Mouse (Mus musculus) spleen, embryonic (tissue): ENCODE measurements around the gene Klf7.

Experiments used
- CTCF ChIA-PET: fragments of 350-600 bp; sonication (Branson Sonifier 250); formaldehyde crosslinking; loops from one replicate; lab custom pipeline; 2022; lab: Charles Lee

Gene Klf7

DNA sequence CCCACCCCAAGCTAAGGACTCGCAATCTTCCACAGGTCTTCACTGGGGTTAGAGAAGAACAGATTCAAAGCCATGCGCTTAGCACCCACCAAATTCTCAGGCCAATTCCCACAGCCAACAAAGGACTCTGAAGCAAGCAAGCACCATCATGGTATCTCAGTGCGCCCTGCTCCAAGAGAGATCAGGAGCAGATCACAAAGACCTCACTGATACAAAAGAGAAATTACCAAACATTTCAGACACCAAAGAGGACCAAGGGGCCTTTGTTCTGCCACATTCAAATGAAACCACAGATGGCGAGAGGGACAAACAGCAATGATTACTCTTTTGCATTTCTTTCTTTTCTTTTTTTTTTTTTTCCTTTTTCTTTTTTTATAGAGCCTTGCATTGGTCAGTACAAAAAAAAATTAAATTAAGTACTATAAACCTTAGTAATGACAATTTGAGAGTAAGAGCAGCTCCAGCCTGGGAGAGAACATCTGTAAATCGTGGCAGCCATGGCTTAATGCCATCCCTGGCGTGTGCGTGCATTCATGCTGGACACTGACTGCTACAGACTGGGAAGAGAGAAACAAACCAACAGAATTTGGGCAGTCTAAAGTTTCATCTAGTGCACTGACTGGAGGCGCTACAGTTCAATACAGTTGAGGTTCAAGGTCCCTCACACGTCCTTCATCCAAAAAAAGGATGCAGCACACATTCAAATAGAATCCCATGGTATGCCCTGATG, 89.4 kb downstream of the Klf7 start:
- CTCF ChIA-PET, result no interaction called here

GRCm38 (mm10) chr1:64021986-64022385, 100.1 kb downstream of the Klf7 start:
- CTCF ChIA-PET, result no interaction called here

- CTCF ChIA-PET, result interaction anchor here (0.6 kb wide), 1 partner anchor 24 kb away, joined by 6 read pairs; no protein-coding TSS in a partner anchor
Measured at GRCm38 (mm10) chr1:64020672-64021635, 101.1 kb downstream of the Klf7 start.

- CTCF ChIA-PET, result no interaction called here
Measured at GRCm38 (mm10) chr1:64019127-64019635, 102.9 kb downstream of the Klf7 start.

DNA sequence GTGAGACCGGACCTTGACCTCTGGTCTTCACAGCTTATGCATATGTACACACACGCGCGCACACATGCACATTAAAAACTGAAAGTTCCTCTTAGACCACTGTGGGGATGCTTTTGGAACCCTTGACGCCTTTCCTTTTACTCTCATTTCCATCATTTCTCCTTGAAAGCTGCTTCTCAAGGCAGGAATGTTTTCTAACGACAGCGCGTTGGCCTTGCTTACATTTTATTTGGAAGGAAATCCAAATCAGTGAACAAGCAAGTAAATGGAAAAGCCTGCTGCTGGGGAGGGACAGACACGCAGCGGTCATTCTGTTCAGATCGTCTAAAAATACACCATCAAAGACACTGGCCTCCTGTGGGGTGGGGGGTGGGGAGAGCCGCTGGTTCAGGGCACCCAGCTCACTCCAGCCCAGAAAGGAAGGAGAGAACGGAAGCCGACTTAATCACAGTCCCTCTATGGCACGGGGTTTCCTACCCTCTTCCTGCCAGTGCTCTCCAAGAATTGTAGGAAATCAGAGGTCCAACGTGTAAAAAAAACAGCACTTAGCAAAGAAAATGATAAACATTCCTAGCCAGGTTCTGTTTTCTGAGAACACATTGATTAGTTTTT, 103.5 kb downstream of the Klf7 start:
- CTCF ChIA-PET, result no interaction called here

DNA sequence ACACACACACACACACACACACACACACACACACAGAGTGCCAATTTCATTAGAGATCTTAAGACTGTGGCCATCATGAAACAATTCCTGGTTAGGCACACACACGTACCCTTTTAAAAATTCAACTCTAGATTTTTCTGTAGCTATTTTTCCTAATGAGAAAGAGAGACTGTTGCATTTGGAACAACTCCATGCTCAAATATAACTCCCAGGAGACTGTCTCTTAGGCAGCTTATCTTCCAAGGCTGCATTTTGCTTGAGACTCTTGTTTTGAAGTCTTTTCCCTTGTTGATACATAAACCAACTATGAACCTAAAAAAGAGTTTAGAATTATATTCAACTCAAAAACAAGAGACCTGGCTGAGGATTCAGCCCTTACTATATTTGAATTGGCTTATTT, 108.0 kb downstream of the Klf7 start:
- CTCF ChIA-PET, result interaction anchor here (0.7 kb wide), 1 partner anchor 938 kb away, joined by 5 read pairs; no protein-coding TSS in a partner anchor

- CTCF ChIA-PET, result no interaction called here
Measured at GRCm38 (mm10) chr1:64008994-64009393, 113.1 kb downstream of the Klf7 start.

DNA sequence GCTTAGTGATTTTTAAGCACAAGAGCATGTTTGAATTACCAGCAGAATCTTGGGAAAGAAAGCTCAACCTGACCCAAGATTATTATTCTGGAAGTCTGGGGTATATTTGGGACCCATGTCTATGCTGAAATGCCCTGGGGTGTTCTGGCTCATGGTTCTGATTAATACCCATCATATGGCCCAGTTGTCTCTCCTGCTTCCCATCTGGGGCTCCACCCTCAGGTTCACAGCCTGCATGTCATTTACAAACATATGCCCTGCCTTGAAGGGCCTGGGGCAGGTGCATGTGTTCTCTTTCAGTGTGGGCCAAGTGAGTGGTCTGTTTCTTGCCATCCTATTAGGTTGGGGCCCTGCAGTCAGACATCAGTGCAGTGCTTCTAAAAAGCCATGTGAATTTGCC, 114.1 kb downstream of the Klf7 start:
- CTCF ChIA-PET, result no interaction called here

GRCm38 (mm10) chr1:64005194-64005593, 116.9 kb downstream of the Klf7 start:
- CTCF ChIA-PET, result interaction anchor here (0.5 kb wide), 1 partner anchor 840 kb away, joined by 4 read pairs; no protein-coding TSS in a partner anchor

DNA sequence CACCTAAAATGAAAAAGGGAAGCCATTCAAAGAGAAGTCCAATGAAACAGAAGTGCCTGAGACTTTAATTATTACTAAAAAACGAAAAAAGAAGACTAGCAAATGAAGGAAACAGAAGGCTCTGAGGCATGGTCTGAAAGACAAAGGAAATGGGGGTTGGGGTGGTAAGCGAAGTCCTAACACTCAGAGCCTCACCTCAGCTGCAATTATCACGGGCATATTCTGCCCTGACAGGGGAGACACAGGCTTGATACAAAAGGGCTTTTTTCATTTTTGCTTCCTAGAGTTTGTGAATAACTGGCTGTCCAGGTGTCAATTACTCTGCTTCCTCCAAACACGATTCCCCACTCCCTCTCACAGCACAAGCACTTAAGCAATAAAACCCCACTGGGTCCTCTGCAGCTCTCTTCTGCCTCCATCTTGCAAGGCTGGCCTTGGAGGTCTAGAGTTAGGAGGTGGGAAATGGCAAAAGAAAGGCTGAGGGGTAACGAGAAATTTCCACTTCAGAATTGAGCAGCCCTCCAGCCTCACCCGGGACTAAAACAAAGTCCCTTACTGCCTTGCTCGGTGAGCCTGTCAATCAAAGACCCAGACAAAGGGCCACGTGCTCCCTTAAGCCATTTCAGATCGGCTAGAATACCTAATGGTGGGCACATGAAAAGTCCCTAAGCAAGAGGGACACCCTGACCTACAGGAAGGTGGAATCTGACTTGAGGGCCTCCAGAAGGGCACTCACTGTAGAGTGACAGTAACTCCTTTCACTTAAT, 118.4 kb downstream of the Klf7 start:
- CTCF ChIA-PET, result no interaction called here

- CTCF ChIA-PET, result no interaction called here
Measured at GRCm38 (mm10) chr1:64002036-64002435, 120.0 kb downstream of the Klf7 start.

DNA sequence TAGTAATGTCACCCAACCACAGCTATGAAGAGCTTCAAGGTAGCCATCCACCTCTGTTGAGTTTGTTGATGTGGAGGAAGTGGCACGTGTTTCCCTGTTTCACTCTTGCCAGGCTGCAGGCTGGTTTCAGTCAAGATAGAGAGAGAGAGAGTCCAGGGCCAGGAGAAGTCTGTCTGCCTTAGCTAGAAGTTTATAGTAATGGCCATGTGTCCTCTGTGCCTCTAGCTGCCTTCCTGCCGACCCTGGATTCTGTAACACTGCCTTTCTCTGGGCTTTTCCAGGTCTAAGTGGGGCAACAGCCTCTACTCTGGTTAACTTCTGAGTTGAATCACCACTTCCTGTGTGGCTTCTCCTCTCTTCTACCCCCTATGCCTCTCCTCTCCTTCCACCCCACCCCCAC, 121.5 kb downstream of the Klf7 start:
- CTCF ChIA-PET, result no interaction called here

DNA sequence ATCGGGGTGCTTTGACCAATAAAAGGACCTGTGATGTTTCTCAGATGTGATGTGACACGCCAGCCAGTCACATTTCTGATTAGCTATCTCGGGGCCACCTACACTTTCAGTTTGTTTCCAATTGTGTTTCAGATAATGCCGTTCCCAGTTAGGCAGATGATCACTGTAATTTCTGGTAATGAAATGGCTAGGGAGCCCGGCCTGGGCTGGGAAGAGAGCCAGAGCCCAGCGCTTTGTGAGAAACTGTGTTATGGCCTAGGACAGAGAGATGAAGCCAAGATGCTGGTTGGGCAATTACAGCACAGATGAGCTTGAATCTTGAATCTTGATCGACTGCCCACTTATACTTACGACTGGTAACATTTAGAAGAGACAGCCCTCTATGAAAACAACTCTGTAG, 122.6 kb downstream of the Klf7 start:
- CTCF ChIA-PET, result no interaction called here

GRCm38 (mm10) chr1:63998901-63999300, 123.2 kb downstream of the Klf7 start:
- CTCF ChIA-PET, result no interaction called here

DNA sequence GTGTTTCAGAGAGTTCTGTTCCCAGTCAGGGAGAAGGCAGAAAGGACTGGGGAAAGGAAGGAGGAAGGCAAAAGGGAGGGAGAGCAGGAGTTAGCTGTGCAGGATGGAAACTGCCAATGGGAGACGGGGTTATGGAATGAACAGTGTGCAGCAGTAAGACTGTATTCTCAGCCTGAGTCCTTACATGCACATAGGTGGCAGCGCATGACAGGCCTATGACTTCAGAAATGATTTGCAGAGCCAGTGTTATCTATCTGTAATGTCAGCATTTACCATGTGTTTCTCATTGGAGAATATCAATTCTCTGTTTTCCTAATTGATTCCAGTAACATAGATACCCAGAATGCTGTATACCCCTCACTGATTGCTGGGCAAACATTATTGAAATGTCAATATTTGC, 123.9 kb downstream of the Klf7 start:
- CTCF ChIA-PET, result no interaction called here

- CTCF ChIA-PET, result no interaction called here
Measured at GRCm38 (mm10) chr1:63995828-63996227, 126.3 kb downstream of the Klf7 start.

- CTCF ChIA-PET, result no interaction called here
Measured at GRCm38 (mm10) chr1:63995137-63995492, 127.0 kb downstream of the Klf7 start.

DNA sequence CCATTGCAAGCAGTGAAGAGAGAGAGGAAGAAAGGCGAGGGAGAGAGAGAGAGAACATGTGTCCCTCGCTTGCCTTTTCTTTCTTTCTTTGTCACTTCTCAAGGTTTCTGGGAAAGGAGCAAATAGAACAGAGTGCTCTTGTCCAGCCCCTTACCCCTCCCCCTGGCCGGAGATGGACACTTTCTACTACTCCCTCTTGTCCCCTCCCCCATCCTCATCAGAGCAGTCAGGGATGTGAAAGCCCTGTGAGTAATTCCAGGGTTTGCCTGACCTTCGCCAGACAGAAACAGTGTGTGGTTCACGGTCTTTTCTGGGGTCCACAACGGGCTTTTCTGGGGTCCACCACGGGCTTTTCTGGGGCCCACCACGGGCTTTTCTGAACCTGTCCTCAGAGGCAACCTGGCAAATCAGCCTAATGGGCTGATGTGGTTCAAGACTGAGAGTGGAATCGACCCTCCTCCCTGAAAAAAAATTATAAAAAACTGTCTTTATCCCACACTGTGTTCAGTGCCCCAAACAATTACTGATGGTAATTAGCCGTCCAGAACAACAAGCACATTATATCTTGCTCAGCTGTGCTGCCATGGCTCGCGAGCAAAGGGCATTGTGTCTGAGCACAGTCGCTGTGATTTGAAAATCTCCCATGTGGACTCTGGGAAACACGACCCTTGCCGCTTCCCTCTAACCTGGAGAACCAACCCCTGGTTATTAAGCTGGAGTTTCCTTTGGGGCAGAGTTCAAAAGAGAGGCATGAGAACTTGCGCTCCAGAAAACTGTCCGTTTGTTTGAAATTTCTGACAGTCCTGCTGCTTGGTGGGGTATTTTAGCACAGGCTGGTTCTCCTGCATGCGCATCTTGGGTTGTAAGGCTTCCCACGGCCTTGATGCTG, 127.6 kb downstream of the Klf7 start:
- CTCF ChIA-PET, result no interaction called here

DNA sequence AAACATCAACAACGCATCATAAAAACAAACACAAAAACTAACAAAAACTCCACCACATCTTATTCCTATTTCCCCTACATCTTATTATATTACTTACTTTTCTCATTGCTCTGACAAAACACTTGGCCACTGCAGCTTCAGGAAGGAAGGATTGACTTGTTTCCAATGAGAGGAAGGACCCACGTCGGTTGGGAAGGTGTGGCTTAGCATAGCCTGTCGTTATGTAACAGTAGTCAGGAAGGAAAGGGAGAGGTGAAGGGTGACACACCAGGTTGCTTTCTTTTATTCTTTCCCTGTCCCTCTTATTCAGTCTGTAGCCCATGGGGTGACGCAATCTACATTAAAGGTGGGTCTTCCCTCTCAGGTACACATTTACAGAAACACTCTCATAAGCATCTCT, 129.6 kb downstream of the Klf7 start:
- CTCF ChIA-PET, result no interaction called here

GRCm38 (mm10) chr1:63990416-63990815, 131.7 kb downstream of the Klf7 start:
- CTCF ChIA-PET, result no interaction called here
